Mouse (Mus musculus): ENCODE data around the gene Twnk.

The Twnk gene

GRCm38 (mm10) chr19:45005444-45005843, at the start of gene Twnk:
Twnk (plus strand) TSS chr19:45005663.
- DNase-seq (ENCODE audit: low spot score) = no peak

DNA sequence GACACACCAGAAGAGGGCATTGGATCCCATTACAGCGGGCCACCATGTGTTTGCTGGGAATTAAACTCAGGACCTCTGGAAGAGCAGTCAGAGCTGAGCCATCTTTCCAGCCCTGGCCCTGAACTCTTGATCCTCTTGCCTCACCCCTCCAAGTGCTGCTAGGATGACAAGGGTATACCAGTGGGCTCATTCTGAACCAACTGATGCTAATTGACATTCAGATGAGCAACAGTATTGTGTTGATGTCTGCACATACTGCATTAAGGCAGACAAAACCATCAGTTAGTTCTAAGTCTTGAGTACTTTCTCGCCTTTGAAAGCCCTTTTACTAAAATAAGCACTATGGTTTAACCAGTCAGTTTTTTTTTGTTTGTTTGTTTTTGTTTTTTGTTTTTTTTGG, 45.8 kb upstream of the Twnk start:
- no peak for DNase-seq (ENCODE audit: low spot score)

DNA sequence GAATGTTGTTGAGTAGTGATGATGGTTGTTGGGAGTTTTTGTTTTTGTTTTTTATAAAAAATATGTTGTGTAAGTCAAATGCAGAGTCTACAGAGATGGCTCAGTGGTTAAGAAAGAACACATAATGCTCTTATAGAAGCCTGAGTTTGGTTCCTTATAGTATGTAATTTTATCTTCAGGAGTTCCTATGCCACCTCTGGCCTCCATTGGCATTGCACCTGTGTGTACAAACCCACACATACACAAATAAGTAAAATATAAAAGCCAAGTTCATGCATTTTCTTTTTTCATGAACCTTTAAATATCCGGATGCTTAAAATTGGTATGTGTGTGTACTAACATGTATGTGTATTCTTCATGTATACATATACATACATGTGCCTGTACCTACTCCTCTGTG, 39.5 kb upstream of the Twnk start:
- no peak for DNase-seq (ENCODE audit: low spot score)

DNA sequence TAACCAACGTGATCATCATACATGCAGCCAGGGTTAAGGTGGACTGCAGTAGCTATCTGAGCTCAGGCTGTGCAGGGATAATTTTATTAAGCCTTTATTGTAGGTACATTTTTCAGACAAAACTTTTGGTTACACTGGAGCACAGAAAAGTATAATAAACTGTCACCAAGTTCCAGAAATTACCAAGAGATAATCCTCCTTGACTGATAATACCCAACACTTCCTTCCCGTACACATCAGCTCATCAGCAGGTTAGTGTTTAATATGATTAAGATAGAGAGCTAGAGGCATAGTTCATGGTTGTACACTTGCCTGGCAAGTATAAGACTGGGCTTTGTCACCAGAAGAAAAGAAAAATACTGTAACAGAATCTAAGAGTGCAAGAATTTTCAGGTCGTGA, 37.1 kb upstream of the Twnk start:
- no peak for DNase-seq (ENCODE audit: low spot score)

DNA sequence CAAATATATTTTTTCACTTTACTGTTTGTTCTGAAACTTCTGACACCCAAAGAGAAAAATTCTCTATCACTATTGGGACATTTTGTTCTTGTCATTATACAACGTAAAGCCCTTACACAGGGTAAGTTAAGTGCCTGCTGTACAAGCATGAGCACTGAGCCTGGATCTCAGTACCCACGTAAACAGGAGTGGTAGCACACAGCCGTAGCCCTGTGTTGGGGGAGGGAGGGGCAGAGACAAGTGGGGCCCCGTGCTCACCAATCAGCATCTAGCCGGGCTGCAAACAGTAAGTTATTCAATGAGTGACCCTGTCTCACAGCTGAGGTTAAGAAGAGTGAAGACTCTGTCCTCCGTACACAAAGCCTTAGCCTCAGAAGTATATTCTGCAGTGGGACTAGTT, 28.8 kb upstream of the Twnk start:
- no peak for DNase-seq (ENCODE audit: low spot score)

DNA sequence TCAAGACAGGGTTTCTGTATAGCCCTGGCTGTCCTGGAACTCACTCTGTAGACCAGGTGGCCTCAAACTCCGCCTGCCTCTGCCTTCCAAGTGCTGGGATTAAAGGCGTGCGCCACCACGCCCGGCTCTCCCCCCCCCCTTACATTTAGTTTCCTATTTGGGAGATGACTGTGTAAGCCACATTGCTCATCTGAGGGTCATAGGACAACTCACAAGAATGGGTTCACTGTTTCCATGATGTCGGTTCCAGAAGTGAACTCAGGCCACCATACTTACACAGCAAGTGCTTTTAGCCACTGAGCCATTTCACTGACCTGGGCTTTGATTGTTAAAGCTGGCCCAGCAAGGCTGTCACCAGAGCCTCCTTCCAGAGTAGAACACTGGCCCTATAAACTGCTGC, 28.3 kb upstream of the Twnk start:
- DNase-seq (ENCODE audit: low spot score) = no peak

GRCm38 (mm10) chr19:44980787-44981186, 24.7 kb upstream of the Twnk start:
- DNase-seq (ENCODE audit: low spot score) = no peak

- DNase-seq (ENCODE audit: low spot score) = no peak
Measured at GRCm38 (mm10) chr19:44982477-44983115, 22.9 kb upstream of the Twnk start.

GRCm38 (mm10) chr19:44983366-44983765, 22.1 kb upstream of the Twnk start:
- DNase-seq (ENCODE audit: low spot score) = no peak

- DNase-seq (ENCODE audit: low spot score) = no peak
Measured at GRCm38 (mm10) chr19:44984420-44984819, 21.0 kb upstream of the Twnk start.

DNA sequence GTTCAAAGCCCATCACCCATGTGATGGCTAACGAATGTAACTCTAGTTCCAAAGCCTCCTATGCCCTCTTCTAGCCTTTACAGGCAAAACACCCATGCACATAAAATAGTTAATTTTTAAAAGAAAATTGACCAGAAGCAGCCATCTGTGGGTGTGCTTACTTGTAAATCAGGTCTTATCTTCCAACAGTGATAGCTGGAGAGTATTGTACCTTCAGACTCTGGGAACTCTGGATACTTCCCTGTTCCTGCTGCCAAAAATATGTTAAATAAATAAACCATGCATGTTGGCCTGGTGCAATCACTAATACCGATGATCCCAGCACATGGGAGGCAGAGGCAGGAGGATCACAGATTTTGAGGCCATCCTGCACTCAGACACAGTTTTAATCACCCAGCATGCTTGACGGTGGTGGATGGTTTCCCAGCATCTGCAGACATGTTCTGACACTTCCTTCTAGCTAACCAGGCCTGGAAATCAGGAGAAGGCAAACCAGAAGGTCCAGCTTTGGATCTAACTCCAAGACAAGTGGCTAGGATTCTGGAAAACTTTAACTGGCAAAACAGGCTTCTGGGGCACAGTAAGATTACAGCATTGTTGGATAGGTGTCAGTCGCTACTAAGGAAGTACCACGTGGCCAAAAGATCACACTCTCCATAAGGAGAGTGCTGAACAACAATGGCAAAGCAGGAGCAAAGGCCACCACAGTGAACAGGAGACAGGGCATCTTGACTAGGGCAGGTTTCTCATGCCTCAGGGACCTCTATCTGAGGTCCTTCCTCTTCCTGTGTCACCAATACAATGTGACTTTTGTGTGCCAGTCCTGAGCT, 20.1 kb upstream of the Twnk start:
- no peak for DNase-seq (ENCODE audit: low spot score)

DNA sequence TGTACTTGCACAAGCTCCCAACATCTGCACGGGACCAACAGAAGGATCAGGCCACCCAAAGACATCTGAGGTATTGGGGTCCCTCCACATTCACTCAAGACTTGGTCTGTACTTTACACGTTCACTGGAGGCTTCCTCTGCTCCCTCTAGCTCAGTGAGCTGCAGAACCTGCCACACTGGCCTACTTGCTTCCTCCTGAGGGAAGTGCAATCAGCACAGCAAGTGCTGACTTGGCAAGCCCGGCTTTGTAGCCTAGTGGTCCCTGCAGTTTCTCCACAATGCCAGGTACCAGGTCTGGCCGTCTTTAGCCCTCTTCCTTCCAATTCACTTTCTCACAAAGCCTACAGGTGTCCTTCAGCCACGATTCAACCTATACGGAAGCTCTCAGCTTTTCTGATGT, 18.5 kb upstream of the Twnk start:
- no peak for DNase-seq (ENCODE audit: low spot score)

- no peak for DNase-seq (ENCODE audit: low spot score)
Measured at GRCm38 (mm10) chr19:44987851-44988250, 17.6 kb upstream of the Twnk start.

GRCm38 (mm10) chr19:44988321-44988720, 17.1 kb upstream of the Twnk start:
- no peak for DNase-seq (ENCODE audit: low spot score)

GRCm38 (mm10) chr19:44988831-44989566, 16.5 kb upstream of the Twnk start, which contains the start of gene Sema4g:
Sema4g (plus strand) TSS chr19:44989101.
- DNase-seq (ENCODE audit: low spot score) = peak; percentile 75

- DNase-seq (ENCODE audit: low spot score) = peak; percentile 6
Measured at GRCm38 (mm10) chr19:44989567-44990495, 15.6 kb upstream of the Twnk start.

GRCm38 (mm10) chr19:44991031-44991430, 14.4 kb upstream of the Twnk start:
- no peak for DNase-seq (ENCODE audit: low spot score)

DNA sequence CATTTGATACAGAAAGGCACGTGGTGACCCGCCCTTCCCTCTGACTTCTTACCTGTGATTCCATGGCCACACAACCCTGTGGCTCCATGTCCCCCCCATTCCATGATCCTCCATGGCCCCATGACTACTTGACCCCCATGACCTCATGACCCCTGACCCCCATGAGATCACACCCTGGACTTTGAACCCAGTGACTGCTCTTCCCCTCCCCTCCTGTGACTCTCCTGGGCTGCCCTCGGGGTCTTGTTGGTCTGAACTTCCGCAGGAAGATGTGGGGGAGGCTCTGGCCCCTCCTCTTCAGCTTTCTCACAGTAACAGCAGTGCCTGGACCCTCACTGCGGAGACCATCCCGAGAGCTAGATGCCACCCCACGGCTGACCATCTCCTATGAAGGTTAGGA, 13.2 kb upstream of the Twnk start:
- no peak for DNase-seq (ENCODE audit: low spot score)

- no peak for DNase-seq (ENCODE audit: low spot score)
Measured at GRCm38 (mm10) chr19:44992712-44993111, 12.8 kb upstream of the Twnk start.

GRCm38 (mm10) chr19:44997786-44998185, 7.7 kb upstream of the Twnk start:
- DNase-seq (ENCODE audit: low spot score) = no peak

DNA sequence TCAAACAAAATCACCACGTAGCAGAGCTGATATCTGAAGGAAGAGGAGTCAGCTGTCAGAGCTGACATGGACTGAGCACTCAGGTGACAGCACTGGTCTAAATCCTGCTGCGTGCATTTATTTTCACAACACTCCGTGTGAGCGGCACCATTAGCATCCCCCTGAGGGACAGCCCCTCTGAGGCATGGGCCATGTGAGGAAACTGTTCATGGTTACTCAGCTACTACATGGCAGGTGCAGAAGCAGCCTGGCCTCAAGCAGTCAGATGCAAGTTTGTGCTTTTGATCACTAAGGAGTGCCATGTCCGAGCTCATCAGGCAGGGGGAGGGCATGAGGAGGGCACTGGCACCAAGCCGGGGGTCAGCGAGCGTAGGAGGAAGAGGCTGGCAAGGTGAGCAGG, 5.8 kb upstream of the Twnk start:
- no peak for DNase-seq (ENCODE audit: low spot score)

- DNase-seq (ENCODE audit: low spot score) = no peak
Measured at GRCm38 (mm10) chr19:45002301-45002700, 3.2 kb upstream of the Twnk start.
